Mouse (Mus musculus) embryonic facial prominence, embryonic 14.5 days (tissue): ENCODE results near the gene Slc7a7. TPM values are rescaled to one million over a fixed set of nuclear protein-coding genes. Genes with fewer than 3 reads are reported as not detected.

ENCODE experiments used
- ATAC-seq: fragments of 200-750 bp; cut with Nextera tagmentation; 2 replicates; pipeline ENCODE4 v1.8.0; 2017; ENCODE audit warnings: low read depth, moderate number of reproducible peaks, moderate TSS enrichment
- DNase-seq: peaks from one replicate; pipeline ENCODE4 v3.0.0-alpha.2; 2015; ENCODE audit warnings: low spot score
- H3K27ac ChIP-seq: fragments of 300-500 bp; sonication (generic); replicated peaks from 2 replicates; pipeline ENCODE4 v1.5.1; 2014; ENCODE audit warnings: low read depth, mild to moderate bottlenecking, low read length, moderate library complexity
- H3K27me3 ChIP-seq: fragments of 300-500 bp; sonication (generic); replicated peaks from 2 replicates; pipeline ENCODE4 v1.6.1; 2014; ENCODE audit warnings: low read length; ENCODE audit not compliant: control insufficient read depth, insufficient read depth
- H3K36me3 ChIP-seq: fragments of 300-500 bp; sonication (generic); 2 replicates; pipeline ENCODE4 v1.6.1; 2014; ENCODE audit warnings: low read length, mixed read lengths; ENCODE audit not compliant: control insufficient read depth, insufficient read depth
- H3K4me1 ChIP-seq: fragments of 300-500 bp; sonication (generic); 2 replicates; pipeline ENCODE4 v1.6.1; 2014; ENCODE audit warnings: antibody characterized with exemption, low read length; ENCODE audit not compliant: control insufficient read depth, insufficient read depth
- H3K4me2 ChIP-seq: fragments of 300-500 bp; sonication (generic); 2 replicates; pipeline ENCODE4 v1.6.1; 2014; ENCODE audit warnings: low read depth, mild to moderate bottlenecking, low read length, moderate library complexity, mixed read lengths
- H3K4me3 ChIP-seq: fragments of 300-500 bp; sonication (generic); 2 replicates; pipeline ENCODE4 v1.5.1; 2014; ENCODE audit warnings: low read depth, mild to moderate bottlenecking, low read length
- H3K9ac ChIP-seq: fragments of 300-500 bp; sonication (generic); 2 replicates; pipeline ENCODE4 v1.6.1; 2014; ENCODE audit warnings: low read depth, mild to moderate bottlenecking, low read length, moderate library complexity, mixed read lengths
- H3K9me3 ChIP-seq: fragments of 300-500 bp; sonication (generic); 2 replicates; pipeline ENCODE4 v1.6.1; 2016; ENCODE audit warnings: low read length; ENCODE audit not compliant: control insufficient read depth
- WGBS: fragments of 180-500 bp; shearing (Covaris S2); extraction: QIAGEN DNeasy Blood & Tissue Kit; methylation state at CpG from one replicate; pipeline ENCODE4 v1.1.7; 2014; 5-methylcytosine and 5-hydroxymethylcytosine counted together
- polyA plus RNA-seq: library from polyadenylated mRNA; unstranded; fragments of >200 nt; fragmentation: Nextera tagmentation; extraction: Ambion mirVana; gene quantifications from 2 replicates; pipeline ENCODE4 v1.2.1, GENCODE M21; 2014

Slc7a7 gene
- polyA plus RNA-seq, 1 experiment from 2014 or later, result 7.7 TPM

GRCm38 (mm10) chr14:54421014-54421413, 3.4 kb upstream of the Slc7a7 start:
- H3K4me3 ChIP-seq, result no peak overlapping the region
- H3K4me1 ChIP-seq, result peaks cover 8% of the 10 kb centered on the region; the same call in 1 of the 2 replicates
- no peaks in the 10 kb centered on the region for H3K36me3 ChIP-seq
- H3K27ac ChIP-seq, result no peak overlapping the region
- ATAC-seq (no peak), DNase-seq (no peak)
- no peak overlapping the region for H3K9ac ChIP-seq
- H3K4me2 ChIP-seq, result no peak overlapping the region
- H3K9me3 ChIP-seq, result no peaks in the 10 kb centered on the region
- peaks cover 9% of the 10 kb centered on the region for H3K27me3 ChIP-seq
- 65% methylated on average over 2 of the region's 2 CpGs for WGBS

DNA sequence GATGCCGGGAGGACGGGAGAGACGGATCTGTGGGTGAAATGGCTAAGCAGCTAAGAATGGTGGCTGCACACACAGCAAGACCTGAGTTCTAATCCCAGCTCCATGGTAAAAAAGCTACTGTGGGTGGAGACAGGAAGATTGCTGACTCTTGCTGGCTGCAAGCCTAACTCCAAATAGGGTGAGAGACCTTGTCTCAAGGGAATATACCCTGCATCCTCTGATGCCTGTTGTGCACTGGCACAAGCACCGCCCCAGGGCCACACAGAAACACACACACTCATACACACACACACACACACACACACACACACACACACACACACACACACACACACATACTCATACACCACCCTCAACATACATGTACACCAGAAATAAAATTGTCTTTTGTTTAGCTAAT, 750 bp downstream of the Slc7a7 start:
- ATAC-seq (no peak), DNase-seq (no peak)
- Histone ChIP-seq H3K27me3 (peaks cover 16% of the 10 kb centered on the region), H3K27ac (no peak overlapping the region), H3K36me3 (no peaks in the 10 kb centered on the region), H3K4me2 (no peak overlapping the region), H3K9me3 (no peaks in the 10 kb centered on the region), H3K4me3 (no peak overlapping the region), H3K4me1 (peaks cover 18% of the 10 kb centered on the region), H3K9ac (no peak overlapping the region)
- WGBS, result 58% methylated on average over 4 of the region's 4 CpGs

GRCm38 (mm10) chr14:54416229-54416775, 1.3 kb downstream of the Slc7a7 start:
- no peaks in the 10 kb centered on the region for H3K36me3 ChIP-seq
- H3K4me2 ChIP-seq, result no peak overlapping the region
- no peak for DNase-seq
- no peaks in the 10 kb centered on the region for H3K9me3 ChIP-seq
- ATAC-seq, result no peak
- peaks cover 18% of the 10 kb centered on the region for H3K4me1 ChIP-seq
- WGBS, result 32% methylated on average over 5 of the region's 5 CpGs
- no peak overlapping the region for H3K9ac ChIP-seq
- peaks cover 16% of the 10 kb centered on the region for H3K27me3 ChIP-seq
- H3K4me3 ChIP-seq, result no peak overlapping the region
- H3K27ac ChIP-seq, result no peak overlapping the region

DNA sequence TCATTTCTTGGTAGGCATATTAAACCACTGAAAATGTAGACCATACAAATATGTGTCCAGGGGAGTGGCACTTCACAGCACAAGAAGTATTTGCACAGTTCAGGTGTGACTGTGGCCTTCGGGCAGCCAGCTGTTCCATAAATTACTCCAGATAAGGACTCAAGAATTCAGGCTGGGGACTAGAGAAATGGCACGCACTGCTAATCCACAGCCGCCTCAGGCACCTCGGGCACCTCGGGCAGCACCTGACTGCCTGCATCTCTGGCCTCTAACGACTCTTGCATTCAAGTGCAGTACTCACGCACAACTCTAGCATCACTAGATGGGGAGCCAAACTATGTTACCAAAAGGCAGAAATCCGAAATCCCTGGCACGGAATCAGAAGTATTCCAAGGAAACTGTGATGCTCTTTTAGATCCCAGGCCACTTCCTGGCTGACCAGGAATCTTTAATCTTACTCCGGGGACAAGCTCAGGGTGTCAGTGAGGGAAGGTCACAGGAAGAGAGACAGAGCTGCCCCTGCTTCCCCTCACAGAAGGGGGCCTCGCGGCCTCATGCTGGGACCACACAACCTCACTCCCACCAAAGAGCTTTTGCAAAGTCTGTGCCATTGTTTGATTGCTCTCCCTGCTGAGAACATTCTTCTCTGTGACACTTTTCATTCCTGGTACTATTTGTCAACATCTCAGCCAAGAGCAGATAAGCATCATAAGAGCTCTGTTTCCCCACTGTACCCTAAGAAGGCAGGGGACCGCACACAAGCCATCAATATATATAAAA, 2.1 kb downstream of the Slc7a7 start:
- ATAC-seq (no peak), DNase-seq (no peak)
- H3K9ac ChIP-seq, result no peak overlapping the region
- H3K4me2 ChIP-seq, result no peak overlapping the region
- peaks cover 18% of the 10 kb centered on the region for H3K4me1 ChIP-seq
- no peaks in the 10 kb centered on the region for H3K9me3 ChIP-seq
- no peak overlapping the region for H3K4me3 ChIP-seq
- H3K36me3 ChIP-seq, result no peaks in the 10 kb centered on the region
- H3K27me3 ChIP-seq, result peaks cover 16% of the 10 kb centered on the region
- H3K27ac ChIP-seq, result no peak overlapping the region
- WGBS, result 24% methylated on average over 13 of the region's 13 CpGs

- ATAC-seq, result peak; percentile 58
- peak overlapping the region; percentile 20 for H3K4me3 ChIP-seq
- H3K4me2 ChIP-seq, result peak overlapping the region; percentile 53
- no peaks in the 10 kb centered on the region for H3K9me3 ChIP-seq
- no peaks in the 10 kb centered on the region for H3K36me3 ChIP-seq
- H3K4me1 ChIP-seq, result peaks cover 18% of the 10 kb centered on the region
- peak overlapping the region; percentile 45 for H3K9ac ChIP-seq
- H3K27ac ChIP-seq, result peak overlapping the region; percentile 57; the same call in 1 of the 2 replicates
- peaks cover 16% of the 10 kb centered on the region for H3K27me3 ChIP-seq
- peak; percentile 74 for DNase-seq
- 6% methylated on average over 18 of the region's 18 CpGs for WGBS
Observed at GRCm38 (mm10) chr14:54413877-54414700, 3.5 kb downstream of the Slc7a7 start.

- 50% methylated on average over 2 of the region's 2 CpGs for WGBS
- H3K27ac ChIP-seq, result peak overlapping the region; percentile 57; the same call in 1 of the 2 replicates
- H3K27me3 ChIP-seq, result peaks cover 14% of the 10 kb centered on the region
- no peak for ATAC-seq
- no peaks in the 10 kb centered on the region for H3K9me3 ChIP-seq
- DNase-seq, result no peak
- peaks cover 18% of the 10 kb centered on the region for H3K4me1 ChIP-seq
- H3K4me2 ChIP-seq, result peak overlapping the region; percentile 53; the same call in 1 of the 2 replicates
- peak overlapping the region; percentile 37; the same call in 1 of the 2 replicates for H3K9ac ChIP-seq
- H3K36me3 ChIP-seq, result no peaks in the 10 kb centered on the region
- no peak overlapping the region for H3K4me3 ChIP-seq
Observed at GRCm38 (mm10) chr14:54412629-54413170, 4.9 kb downstream of the Slc7a7 start.

DNA sequence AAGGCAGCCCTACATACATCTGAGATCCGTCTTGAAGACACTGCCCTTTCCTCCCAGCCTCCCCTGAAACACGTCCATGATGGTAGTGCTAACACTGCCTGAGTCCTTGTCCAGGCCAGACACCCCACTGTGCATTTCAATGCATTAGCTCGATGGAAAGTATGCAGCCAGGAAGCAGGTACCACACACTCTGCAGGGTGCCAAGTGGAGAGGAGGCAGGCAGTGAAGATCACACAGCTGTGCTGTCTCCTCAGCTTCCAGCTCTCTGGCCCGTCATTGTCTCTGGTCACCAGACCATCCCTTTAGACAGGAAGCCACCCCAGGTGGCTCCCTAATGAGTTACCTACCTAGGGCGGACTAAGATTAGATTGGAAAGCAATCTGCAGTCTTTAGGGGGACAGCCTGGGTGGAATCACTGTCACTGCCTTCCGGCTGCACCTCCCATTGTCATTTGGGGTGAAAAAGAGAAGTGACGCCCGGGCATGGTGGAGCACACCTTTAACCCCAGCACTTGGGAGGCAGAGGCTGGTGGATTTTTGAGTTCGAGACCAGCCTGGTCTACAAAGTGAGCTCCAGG, 5.5 kb downstream of the Slc7a7 start:
- H3K27ac ChIP-seq, result no peak overlapping the region
- H3K4me3 ChIP-seq, result no peak overlapping the region
- H3K9me3 ChIP-seq, result no peaks in the 10 kb centered on the region
- H3K4me2 ChIP-seq, result no peak overlapping the region
- H3K9ac ChIP-seq, result no peak overlapping the region
- WGBS, result 48% methylated on average over 9 of the region's 9 CpGs
- DNase-seq (no peak), ATAC-seq (no peak)
- H3K4me1 ChIP-seq, result peaks cover 13% of the 10 kb centered on the region
- peaks cover 8% of the 10 kb centered on the region; the same call in 1 of the 2 replicates for H3K27me3 ChIP-seq
- H3K36me3 ChIP-seq, result no peaks in the 10 kb centered on the region
